Mouse (Mus musculus) kidney, embryonic 14.5 days (tissue): ENCODE data around the gene Hnrnpl. TPM values are rescaled to one million over a fixed set of nuclear protein-coding genes. Genes with fewer than 3 reads are reported as not detected.

ENCODE experiments used
- ATAC-seq: fragments of 200-750 bp; cut with Nextera tagmentation; 2 replicates; pipeline ENCODE4 v1.8.0; 2017; ENCODE audit warnings: moderate number of reproducible peaks, mild to moderate bottlenecking, moderate TSS enrichment, moderate library complexity; ENCODE audit not compliant: low FRiP score, low TSS enrichment
- H3K27ac ChIP-seq: fragments of 300-500 bp; sonication (generic); 2 replicates; pipeline ENCODE4 v1.5.1; 2014; ENCODE audit warnings: low read depth, mild to moderate bottlenecking, low read length, moderate library complexity, mixed read lengths
- H3K27me3 ChIP-seq: fragments of 300-500 bp; sonication (generic); 2 replicates; pipeline ENCODE4 v1.6.1; 2014; ENCODE audit warnings: mild to moderate bottlenecking, low read length; ENCODE audit not compliant: control insufficient read depth, insufficient read depth
- H3K36me3 ChIP-seq: fragments of 300-500 bp; sonication (generic); 2 replicates; pipeline ENCODE4 v1.6.1; 2014; ENCODE audit warnings: low read length, mixed read lengths; ENCODE audit not compliant: control insufficient read depth, insufficient read depth
- H3K4me1 ChIP-seq: fragments of 300-500 bp; sonication (generic); 2 replicates; pipeline ENCODE4 v1.6.1; 2014; ENCODE audit warnings: low read length, mixed read lengths; ENCODE audit not compliant: control insufficient read depth, insufficient read depth
- H3K4me2 ChIP-seq: fragments of 300-500 bp; sonication (generic); replicated peaks from 2 replicates; pipeline ENCODE4 v1.6.1; 2014; ENCODE audit warnings: low read depth, mild to moderate bottlenecking, low read length
- H3K4me3 ChIP-seq: fragments of 300-500 bp; sonication (generic); 2 replicates; pipeline ENCODE4 v1.5.1; 2014; ENCODE audit warnings: mild to moderate bottlenecking, low read length
- H3K9ac ChIP-seq: fragments of 300-500 bp; sonication (generic); 2 replicates; pipeline ENCODE4 v1.6.1; 2014; ENCODE audit warnings: low read depth, mild to moderate bottlenecking, low read length, moderate library complexity
- H3K9me3 ChIP-seq: fragments of 300-500 bp; sonication (generic); 2 replicates; pipeline ENCODE4 v1.6.1; 2016; ENCODE audit warnings: low read length; ENCODE audit not compliant: control insufficient read depth
- WGBS: fragments of 180-500 bp; shearing (Covaris S2); extraction: QIAGEN DNeasy Blood & Tissue Kit; methylation state at CpG from one replicate; pipeline ENCODE4 v1.1.7; 2014; 5-methylcytosine and 5-hydroxymethylcytosine counted together
- polyA plus RNA-seq: library from polyadenylated mRNA; unstranded; fragments of >200 nt; fragmentation: Nextera tagmentation; extraction: Ambion mirVana; gene quantifications from 2 replicates; pipeline ENCODE4 v1.2.1, GENCODE M21; 2014

Gene Hnrnpl
- polyA plus RNA-seq, 1 experiment from 2014 or later, result 283 TPM

GRCm38 (mm10) chr7:28794496-28794895 lies 13.8 kb upstream of the Hnrnpl start:
- no peaks in the 10 kb centered on the region for H3K9me3 ChIP-seq
- H3K4me1 ChIP-seq, result peaks cover 9% of the 10 kb centered on the region; the same call in 1 of the 2 replicates
- no peak overlapping the region for H3K9ac ChIP-seq
- 75% methylated on average over 3 of the region's 3 CpGs for WGBS
- no peak overlapping the region for H3K4me2 ChIP-seq
- H3K4me3 ChIP-seq, result no peak overlapping the region
- ATAC-seq, result no peak
- H3K27me3 ChIP-seq, result no peaks in the 10 kb centered on the region
- no peaks in the 10 kb centered on the region for H3K36me3 ChIP-seq
- H3K27ac ChIP-seq, result no peak overlapping the region

GRCm38 (mm10) chr7:28795832-28796231 lies 12.5 kb upstream of the Hnrnpl start:
- Histone ChIP-seq H3K27ac (peak overlapping the region; percentile 34; the same call in 1 of the 2 replicates), H3K4me1 (0 out of 2 replicates have a peak, but pooled peaks cover 4% of the 10 kb centered on the region), H3K27me3 (no peaks in the 10 kb centered on the region), H3K4me3 (no peak overlapping the region), H3K4me2 (peak overlapping the region; percentile 5), H3K9me3 (no peaks in the 10 kb centered on the region), H3K36me3 (no peaks in the 10 kb centered on the region), H3K9ac (no peak overlapping the region)
- WGBS, result 74% methylated on average over 15 of the region's 15 CpGs
- ATAC-seq, result no peak

DNA sequence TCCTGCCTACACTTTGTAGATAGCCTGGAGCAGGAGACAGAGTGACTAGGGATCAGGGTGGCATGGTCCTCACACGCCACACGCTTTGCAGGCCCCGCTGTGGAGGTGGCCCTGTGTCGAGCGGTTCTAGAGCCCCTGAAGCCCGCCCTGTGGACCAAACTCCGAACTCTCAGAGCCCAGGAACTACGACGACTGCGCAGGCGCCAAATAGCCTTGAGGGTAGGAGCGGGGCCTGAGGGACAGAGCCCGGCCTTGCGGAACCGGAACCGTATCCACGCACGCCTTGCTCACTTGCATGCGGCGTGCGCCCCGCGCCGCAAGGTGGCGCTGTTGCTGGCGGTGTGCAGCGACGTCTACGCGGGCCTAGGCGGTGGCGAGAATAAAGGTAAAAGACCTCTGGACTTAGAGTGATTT lies 11.8 kb upstream of the Hnrnpl start:
- peak overlapping the region; percentile 36 for H3K4me2 ChIP-seq
- no peaks in the 10 kb centered on the region for H3K27me3 ChIP-seq
- peak overlapping the region; percentile 34; the same call in 1 of the 2 replicates for H3K27ac ChIP-seq
- peak overlapping the region; percentile 6 for H3K4me3 ChIP-seq
- peak; percentile 84 for ATAC-seq
- peak overlapping the region; percentile 1; the same call in 1 of the 2 replicates for H3K9ac ChIP-seq
- 16% methylated on average over 32 of the region's 32 CpGs for WGBS
- no peaks in the 10 kb centered on the region for H3K36me3 ChIP-seq
- no peaks in the 10 kb centered on the region for H3K9me3 ChIP-seq
- peaks cover 8% of the 10 kb centered on the region for H3K4me1 ChIP-seq

DNA sequence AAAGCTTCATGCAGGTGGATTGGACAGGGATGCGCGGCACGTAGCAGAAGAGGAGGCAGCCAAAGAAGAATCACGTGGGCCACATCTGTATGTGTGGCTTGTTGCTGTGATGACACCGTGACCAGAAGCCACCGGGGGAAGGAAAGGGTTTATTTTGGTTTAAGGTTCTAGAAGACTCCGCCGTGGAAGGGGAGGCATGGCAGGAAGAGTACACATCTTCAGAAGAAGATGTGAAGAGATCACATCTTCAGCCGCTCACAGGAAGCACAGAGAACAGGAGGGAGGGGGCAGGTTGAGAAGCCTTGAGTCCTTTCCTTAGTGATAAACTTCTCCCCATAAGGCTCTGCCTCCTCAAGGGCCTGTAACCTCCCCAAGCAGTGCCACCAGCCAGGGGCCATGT lies 8.3 kb upstream of the Hnrnpl start:
- Histone ChIP-seq H3K9ac (no peak overlapping the region), H3K9me3 (no peaks in the 10 kb centered on the region), H3K4me1 (peaks cover 31% of the 10 kb centered on the region), H3K27ac (no peak overlapping the region), H3K4me2 (no peak overlapping the region), H3K4me3 (no peak overlapping the region), H3K36me3 (no peaks in the 10 kb centered on the region), H3K27me3 (no peaks in the 10 kb centered on the region)
- ATAC-seq, result no peak
- WGBS, result 94% methylated on average over 9 of the region's 9 CpGs

- no peak overlapping the region for H3K4me2 ChIP-seq
- H3K27me3 ChIP-seq, result no peaks in the 10 kb centered on the region
- no peaks in the 10 kb centered on the region for H3K9me3 ChIP-seq
- H3K4me1 ChIP-seq, result peaks cover 31% of the 10 kb centered on the region
- 55% methylated on average over 3 of the region's 3 CpGs for WGBS
- no peak overlapping the region for H3K9ac ChIP-seq
- H3K4me3 ChIP-seq, result no peak overlapping the region
- peak overlapping the region; percentile 94 for H3K27ac ChIP-seq
- ATAC-seq, result no peak
- H3K36me3 ChIP-seq, result no peaks in the 10 kb centered on the region
These were observed 6.9 kb upstream of the Hnrnpl start for GRCm38 (mm10) chr7:28801451-28801850.

DNA sequence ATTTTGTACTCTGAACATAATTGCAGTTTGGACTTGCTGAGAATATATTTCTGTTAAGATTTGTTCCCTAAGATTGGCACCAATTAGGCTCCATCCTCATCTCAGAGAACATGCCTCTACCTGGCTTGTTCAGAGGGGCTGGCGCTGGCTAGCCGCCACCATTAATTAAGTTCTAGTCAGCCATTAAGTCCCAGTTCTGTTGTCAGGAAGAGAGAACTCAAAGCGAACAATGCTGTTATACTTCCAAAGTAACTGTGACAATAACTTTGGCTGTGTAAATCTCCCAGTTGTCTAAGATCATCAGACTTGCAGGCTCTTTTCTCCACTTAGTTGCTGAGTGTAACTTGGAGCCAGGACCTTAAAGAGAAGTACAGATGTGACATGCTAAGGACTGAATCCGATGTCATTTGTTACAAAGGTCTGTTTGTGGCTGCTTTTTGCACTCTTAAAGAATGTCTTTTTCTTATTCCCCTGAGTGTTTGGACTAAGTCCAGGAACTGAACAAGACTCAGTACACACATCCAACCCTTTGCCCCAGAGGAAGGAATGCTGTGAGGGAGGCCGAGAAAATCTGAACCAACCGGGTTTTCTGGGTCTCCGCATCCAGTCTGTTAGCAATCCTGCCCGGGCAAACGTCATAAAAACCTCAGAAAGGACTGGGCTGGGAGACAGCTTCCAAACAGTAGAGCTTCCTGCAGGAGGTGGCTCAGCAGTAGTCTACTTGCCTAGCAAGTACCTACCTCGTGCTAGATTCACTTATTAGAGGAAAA lies 6.3 kb upstream of the Hnrnpl start:
- Histone ChIP-seq H3K9me3 (no peaks in the 10 kb centered on the region), H3K36me3 (no peaks in the 10 kb centered on the region), H3K27me3 (no peaks in the 10 kb centered on the region), H3K4me2 (peak overlapping the region; percentile 26; the same call in 1 of the 2 replicates), H3K27ac (peak overlapping the region; percentile 94), H3K9ac (peak overlapping the region; percentile 14; the same call in 1 of the 2 replicates), H3K4me3 (no peak overlapping the region), H3K4me1 (peaks cover 27% of the 10 kb centered on the region)
- peak; percentile 21; the same call in 1 of the 2 replicates for ATAC-seq
- WGBS, result 16% methylated on average over 10 of the region's 10 CpGs

GRCm38 (mm10) chr7:28802846-28803588 lies 5.3 kb upstream of the Hnrnpl start:
- Histone ChIP-seq H3K9me3 (no peaks in the 10 kb centered on the region), H3K4me2 (peak overlapping the region; percentile 26), H3K36me3 (no peaks in the 10 kb centered on the region), H3K9ac (peak overlapping the region; percentile 31), H3K4me3 (no peak overlapping the region), H3K4me1 (peaks cover 32% of the 10 kb centered on the region), H3K27ac (peak overlapping the region; percentile 94), H3K27me3 (no peaks in the 10 kb centered on the region)
- WGBS, result 6% methylated on average over 10 of the region's 10 CpGs
- peak; percentile 74 for ATAC-seq

- no peak for ATAC-seq
- Histone ChIP-seq H3K4me3 (no peak overlapping the region), H3K9ac (no peak overlapping the region), H3K4me2 (no peak overlapping the region; the same call in 1 of the 2 replicates), H3K27ac (peak overlapping the region; percentile 94), H3K27me3 (no peaks in the 10 kb centered on the region), H3K36me3 (no peaks in the 10 kb centered on the region), H3K9me3 (no peaks in the 10 kb centered on the region), H3K4me1 (peaks cover 36% of the 10 kb centered on the region)
- WGBS, result 18% methylated on average over 4 of the region's 4 CpGs
These were observed 4.6 kb upstream of the Hnrnpl start for GRCm38 (mm10) chr7:28803756-28804155.

GRCm38 (mm10) chr7:28806869-28807268 lies 1.5 kb upstream of the Hnrnpl start:
- Histone ChIP-seq H3K4me1 (peaks cover 29% of the 10 kb centered on the region), H3K4me3 (no peak overlapping the region), H3K36me3 (peaks cover 2% of the 10 kb centered on the region; the same call in 1 of the 2 replicates), H3K4me2 (no peak overlapping the region), H3K9me3 (no peaks in the 10 kb centered on the region), H3K27me3 (no peaks in the 10 kb centered on the region), H3K27ac (no peak overlapping the region), H3K9ac (no peak overlapping the region)
- 78% methylated on average over 4 of the region's 4 CpGs for WGBS
- no peak for ATAC-seq
